Mouse (Mus musculus) forebrain, embryonic 14.5 days (tissue): ENCODE measurements at regions not wholly inside any gene's neighbourhood (a gene's known extent, or its start where the extent isn't known, plus 50 kb on each side); places are given as distances from the start of the nearest gene placed in this dataset.

Experiments
- ATAC-seq: fragments of 200-750 bp; cut with Nextera tagmentation; 2 replicates; pipeline ENCODE4 v1.8.0; 2017; ENCODE audit warnings: mild to moderate bottlenecking, moderate library complexity
- DNase-seq: peaks from one replicate; pipeline ENCODE4 v3.0.0-alpha.2; 2015; ENCODE audit warnings: low spot score
- H3K27ac ChIP-seq: fragments of 300-500 bp; sonication (generic); 2 replicates; pipeline ENCODE4 v1.5.1; 2014; ENCODE audit warnings: low read depth, mild to moderate bottlenecking, control low read depth, low read length, moderate library complexity
- H3K27me3 ChIP-seq: fragments of 300-500 bp; sonication (generic); replicated peaks from 2 replicates; pipeline ENCODE4 v1.6.1; 2014; ENCODE audit warnings: low read length, control low read depth, mixed read lengths; ENCODE audit not compliant: control insufficient read depth, insufficient read depth
- H3K36me3 ChIP-seq: fragments of 300-500 bp; sonication (generic); 2 replicates; pipeline ENCODE4 v1.6.1; 2014; ENCODE audit warnings: low read length, control low read depth; ENCODE audit not compliant: control insufficient read depth, insufficient read depth
- H3K4me1 ChIP-seq: fragments of 300-500 bp; sonication (generic); 2 replicates; pipeline ENCODE4 v1.6.1; 2014; ENCODE audit warnings: antibody characterized with exemption, low read length, control low read depth; ENCODE audit not compliant: control insufficient read depth, insufficient read depth
- H3K4me2 ChIP-seq: fragments of 300-500 bp; sonication (generic); 2 replicates; pipeline ENCODE4 v1.6.1; 2014; ENCODE audit warnings: mild to moderate bottlenecking, control low read depth, low read length
- H3K4me3 ChIP-seq: fragments of 300-500 bp; sonication (generic); 2 replicates; pipeline ENCODE4 v1.5.1; 2014; ENCODE audit warnings: low read depth, low read length, control low read depth
- H3K9ac ChIP-seq: fragments of 300-500 bp; sonication (generic); 2 replicates; pipeline ENCODE4 v1.6.1; 2014; ENCODE audit warnings: mild to moderate bottlenecking, low read length, control low read depth, moderate library complexity
- H3K9me3 ChIP-seq: fragments of 300-500 bp; sonication (generic); replicated peaks from 2 replicates; pipeline ENCODE4 v1.6.1; 2016; ENCODE audit warnings: low read length, control low read depth, mixed read lengths; ENCODE audit not compliant: control insufficient read depth
- WGBS: fragments of 180-500 bp; shearing (Covaris S2); extraction: QIAGEN DNeasy Blood & Tissue Kit; methylation state at CpG from one replicate; pipeline ENCODE4 v1.1.7; 2014; 5-methylcytosine and 5-hydroxymethylcytosine counted together

- no peaks in the 10 kb centered on the region for H3K27me3 ChIP-seq
- H3K9ac ChIP-seq, result no peak overlapping the region
- no peak overlapping the region for H3K4me2 ChIP-seq
- H3K4me3 ChIP-seq, result no peak overlapping the region
- no peaks in the 10 kb centered on the region for H3K36me3 ChIP-seq
- WGBS, result 91% methylated on average over 3 of the region's 3 CpGs
- ATAC-seq, result no peak
- no peaks in the 10 kb centered on the region for H3K4me1 ChIP-seq
- H3K27ac ChIP-seq, result no peak overlapping the region
- no peak for DNase-seq
- no peaks in the 10 kb centered on the region for H3K9me3 ChIP-seq
These were observed 155.9 kb upstream of the Lpp start for GRCm38 (mm10) chr16:24237425-24237824.

DNA sequence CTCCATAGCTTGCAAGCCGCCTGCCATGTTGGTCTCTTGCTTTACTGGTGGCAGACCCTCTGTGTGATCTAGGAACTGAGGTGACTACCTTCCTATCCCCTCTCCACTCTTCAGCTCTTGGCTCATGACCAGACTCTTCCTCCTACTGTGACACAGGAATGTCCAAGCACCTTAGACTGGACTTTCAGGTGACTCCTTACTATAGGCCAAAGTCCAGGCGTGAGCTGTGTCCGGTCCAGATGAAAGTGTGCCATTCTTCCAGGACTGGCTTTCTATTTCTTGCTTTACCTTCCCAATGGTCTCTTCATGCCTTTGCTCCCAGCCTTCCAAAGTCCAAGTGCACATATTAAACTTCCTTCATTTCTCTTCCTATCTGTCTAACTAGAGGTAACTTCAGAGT lies 156.3 kb upstream of the Lpp start:
- Histone ChIP-seq H3K36me3 (no peaks in the 10 kb centered on the region), H3K27ac (no peak overlapping the region), H3K4me1 (no peaks in the 10 kb centered on the region), H3K27me3 (no peaks in the 10 kb centered on the region), H3K4me2 (no peak overlapping the region), H3K9ac (no peak overlapping the region), H3K9me3 (no peaks in the 10 kb centered on the region), H3K4me3 (no peak overlapping the region)
- ATAC-seq, result no peak
- 93% methylated on average over 3 of the region's 3 CpGs for WGBS
- DNase-seq, result no peak

- no peak overlapping the region for H3K4me2 ChIP-seq
- no peak overlapping the region for H3K27ac ChIP-seq
- no peak overlapping the region for H3K9ac ChIP-seq
- no peaks in the 10 kb centered on the region for H3K9me3 ChIP-seq
- H3K4me3 ChIP-seq, result no peak overlapping the region
- H3K4me1 ChIP-seq, result no peaks in the 10 kb centered on the region
- ATAC-seq (no peak), DNase-seq (no peak)
- H3K36me3 ChIP-seq, result no peaks in the 10 kb centered on the region
- no peaks in the 10 kb centered on the region for H3K27me3 ChIP-seq
- WGBS, result 77% methylated on average over 3 of the region's 3 CpGs
These were observed 156.8 kb upstream of the Lpp start for GRCm38 (mm10) chr16:24236511-24236910.

DNA sequence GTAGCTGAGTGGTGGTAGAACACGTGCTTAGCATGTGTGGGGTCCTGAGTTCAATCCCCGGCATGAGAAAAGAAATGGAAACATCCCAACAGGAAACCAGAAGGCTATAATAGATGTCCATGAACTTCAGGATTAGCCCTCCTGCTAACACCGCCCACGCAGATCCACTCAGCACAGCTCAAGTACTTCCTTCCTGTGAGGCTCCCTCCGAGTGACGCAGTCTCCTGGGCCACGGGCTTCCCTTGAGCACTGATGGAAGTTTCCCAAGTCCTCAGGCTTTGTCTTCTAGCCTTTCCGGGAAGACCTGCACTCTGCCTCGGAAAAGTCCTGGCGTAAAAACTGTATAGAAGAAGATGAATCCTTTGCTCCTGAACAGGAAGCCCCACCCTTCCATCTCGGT lies 158.5 kb upstream of the Lpp start:
- ATAC-seq, result no peak
- no peaks in the 10 kb centered on the region for H3K27me3 ChIP-seq
- no peak overlapping the region for H3K4me2 ChIP-seq
- H3K27ac ChIP-seq, result no peak overlapping the region
- no peak overlapping the region for H3K9ac ChIP-seq
- no peaks in the 10 kb centered on the region for H3K4me1 ChIP-seq
- no peaks in the 10 kb centered on the region for H3K9me3 ChIP-seq
- WGBS, result 91% methylated on average over 11 of the region's 11 CpGs
- H3K4me3 ChIP-seq, result no peak overlapping the region
- no peak for DNase-seq
- no peaks in the 10 kb centered on the region for H3K36me3 ChIP-seq

DNA sequence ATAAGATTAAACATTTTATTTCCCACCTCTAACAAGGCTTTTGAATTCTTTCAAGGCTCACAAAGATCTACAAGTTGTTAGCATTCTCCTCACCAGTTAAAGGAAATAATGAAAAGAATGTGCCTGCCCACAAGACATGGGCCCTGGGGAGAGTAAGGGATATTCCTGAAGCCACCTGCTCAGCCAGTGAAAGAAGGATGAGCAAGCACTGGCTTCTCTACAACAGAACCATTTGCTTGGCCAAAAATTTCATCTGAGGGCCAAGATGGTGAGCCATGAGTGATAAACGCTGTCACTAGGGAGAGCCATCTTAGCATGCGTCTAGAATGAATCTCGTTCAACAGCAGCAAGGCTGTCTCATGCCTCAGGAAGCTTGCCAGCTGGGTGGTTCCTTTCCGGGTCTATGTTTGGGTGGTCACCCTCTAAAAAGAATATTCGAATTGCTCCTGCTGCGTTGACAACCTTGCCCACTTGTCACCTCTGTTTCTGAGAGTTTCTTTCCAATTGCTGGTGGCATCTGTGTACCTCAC lies 161.2 kb upstream of the Lpp start:
- ATAC-seq, result no peak
- WGBS, result 87% methylated on average over 6 of the region's 6 CpGs
- Histone ChIP-seq H3K4me2 (no peak overlapping the region), H3K9ac (no peak overlapping the region), H3K36me3 (no peaks in the 10 kb centered on the region), H3K27ac (no peak overlapping the region), H3K4me1 (no peaks in the 10 kb centered on the region), H3K27me3 (no peaks in the 10 kb centered on the region), H3K4me3 (no peak overlapping the region), H3K9me3 (no peaks in the 10 kb centered on the region)
- DNase-seq, result no peak

DNA sequence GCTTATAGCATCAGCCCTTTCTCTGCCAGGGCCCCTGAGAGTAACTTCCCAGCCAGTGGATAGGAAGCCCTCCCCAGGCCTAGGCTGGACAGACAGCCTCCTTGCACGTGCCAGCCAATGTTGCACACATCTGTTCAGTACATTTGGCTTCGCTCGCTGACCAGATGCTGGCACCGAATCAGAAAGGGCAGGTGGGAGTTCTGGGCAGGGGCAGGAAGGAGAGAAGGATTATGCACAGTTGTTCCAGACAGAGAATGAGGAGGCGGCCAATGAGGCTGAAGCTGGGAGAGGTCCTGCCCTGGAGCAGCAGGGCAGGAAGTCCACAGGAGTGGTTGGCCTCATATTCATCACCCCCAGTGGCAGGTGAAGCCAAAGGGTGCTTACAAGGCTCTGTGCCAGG lies 161.8 kb upstream of the Lpp start:
- H3K27ac ChIP-seq, result no peak overlapping the region
- WGBS, result 71% methylated on average over 5 of the region's 5 CpGs

GRCm38 (mm10) chr16:24229002-24229607 lies 164.2 kb upstream of the Lpp start:
- Histone ChIP-seq H3K27me3 (no peaks in the 10 kb centered on the region), H3K9me3 (no peaks in the 10 kb centered on the region), H3K36me3 (no peaks in the 10 kb centered on the region), H3K27ac (no peak overlapping the region), H3K4me3 (no peak overlapping the region), H3K9ac (no peak overlapping the region), H3K4me2 (no peak overlapping the region), H3K4me1 (no peaks in the 10 kb centered on the region)
- ATAC-seq, result no peak
- WGBS, result 78% methylated on average over 7 of the region's 7 CpGs
- DNase-seq, result no peak

More for the DNA sequence above, 161.8 kb upstream of the Lpp start:
- DNase-seq (no peak), ATAC-seq (peak; percentile 44; the same call in 1 of the 2 replicates)
- H3K9ac ChIP-seq, result no peak overlapping the region
- H3K36me3 ChIP-seq, result no peaks in the 10 kb centered on the region
- no peak overlapping the region for H3K4me3 ChIP-seq
- no peaks in the 10 kb centered on the region for H3K27me3 ChIP-seq
- no peaks in the 10 kb centered on the region for H3K4me1 ChIP-seq
- no peaks in the 10 kb centered on the region for H3K9me3 ChIP-seq
- no peak overlapping the region for H3K4me2 ChIP-seq

DNA sequence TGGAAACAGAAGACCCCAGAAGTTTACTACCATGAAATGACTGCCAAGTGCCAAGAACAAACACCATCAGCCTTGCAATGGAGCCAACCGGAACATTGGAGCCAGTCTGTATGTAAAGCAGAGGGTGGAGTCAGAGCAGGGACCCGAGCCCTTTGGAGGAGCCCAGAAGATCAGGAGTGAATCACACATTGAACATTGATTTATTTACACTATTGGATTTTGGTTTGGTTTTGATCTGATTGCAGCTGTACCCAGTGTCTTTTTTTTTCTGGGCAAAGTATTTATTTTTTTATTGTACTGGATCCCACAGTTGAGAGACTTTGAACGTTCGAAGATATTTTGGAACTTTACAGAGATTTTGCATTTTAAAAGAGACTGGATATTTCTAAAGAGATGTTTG lies 167.4 kb upstream of the Lpp start:
- no peak overlapping the region for H3K9ac ChIP-seq
- H3K27me3 ChIP-seq, result no peaks in the 10 kb centered on the region
- no peak overlapping the region for H3K27ac ChIP-seq
- no peaks in the 10 kb centered on the region for H3K4me1 ChIP-seq
- DNase-seq, result no peak
- H3K36me3 ChIP-seq, result no peaks in the 10 kb centered on the region
- 90% methylated on average over 4 of the region's 4 CpGs for WGBS
- no peak overlapping the region for H3K4me3 ChIP-seq
- H3K9me3 ChIP-seq, result no peaks in the 10 kb centered on the region
- ATAC-seq, result no peak
- no peak overlapping the region for H3K4me2 ChIP-seq

- Histone ChIP-seq H3K4me3 (no peak overlapping the region), H3K27ac (no peak overlapping the region), H3K4me1 (no peaks in the 10 kb centered on the region), H3K9me3 (no peaks in the 10 kb centered on the region), H3K27me3 (no peaks in the 10 kb centered on the region), H3K36me3 (no peaks in the 10 kb centered on the region), H3K9ac (no peak overlapping the region), H3K4me2 (no peak overlapping the region)
- DNase-seq, result no peak
- no peak for ATAC-seq
- 93% methylated on average over 1 of the region's 1 CpGs for WGBS
These were observed 168.2 kb upstream of the Lpp start for GRCm38 (mm10) chr16:24225090-24225489.
